Mouse (Mus musculus): ENCODE data around the gene Dnajc13. TPM values are rescaled to one million over a fixed set of nuclear protein-coding genes. Genes with fewer than 3 reads are reported as not detected.

Dnajc13 gene
- polyA plus RNA-seq, 1 experiment from 2014 or later: 32.0 TPM

- Histone ChIP-seq H3K4me3 (replicated peaks; ENCODE audit: low read depth, low read length) (no peak overlapping the region), H3K36me3 (ENCODE audit: control insufficient read depth, insufficient read depth, low read length) (peaks cover 66% of the 10 kb centered on the region), H3K27me3 (ENCODE audit: control insufficient read depth, insufficient read depth, low read length) (no peaks in the 10 kb centered on the region), H3K4me1 (ENCODE audit: control insufficient read depth, insufficient read depth, low read length) (0 out of 2 replicates have a peak, but pooled peaks cover 5% of the 10 kb centered on the region), H3K9ac (replicated peaks; ENCODE audit: low read length) (no peak overlapping the region), H3K9me3 (ENCODE audit: control insufficient read depth, low read length) (no peaks in the 10 kb centered on the region), H3K4me2 (ENCODE audit: low read length) (no peak overlapping the region), H3K27ac (replicated peaks; ENCODE audit: low read depth, low read length) (no peak overlapping the region)
- no peak for ATAC-seq (ENCODE audit: low FRiP score, low TSS enrichment)
- 92% methylated on average over 3 of the region's 3 CpGs for whole genome bisulfite sequencing
- DNase-seq: no peak
Observed at GRCm38 (mm10) chr9:104232004-104232403, 30.7 kb downstream of the Dnajc13 start.

GRCm38 (mm10) chr9:104211402-104211801 is 51.3 kb downstream of the Dnajc13 start:
- Histone ChIP-seq H3K4me3 (replicated peaks; ENCODE audit: low read depth, low read length) (no peak overlapping the region), H3K27me3 (ENCODE audit: control insufficient read depth, insufficient read depth, low read length) (no peaks in the 10 kb centered on the region), H3K9me3 (ENCODE audit: control insufficient read depth, low read length) (no peaks in the 10 kb centered on the region), H3K36me3 (ENCODE audit: control insufficient read depth, insufficient read depth, low read length) (peaks cover 77% of the 10 kb centered on the region), H3K4me1 (ENCODE audit: control insufficient read depth, insufficient read depth, low read length) (no peaks in the 10 kb centered on the region), H3K9ac (replicated peaks; ENCODE audit: low read length) (no peak overlapping the region), H3K4me2 (ENCODE audit: low read length) (no peak overlapping the region), H3K27ac (replicated peaks; ENCODE audit: low read depth, low read length) (no peak overlapping the region)
- no peak for DNase-seq
- no peak for ATAC-seq (ENCODE audit: low FRiP score, low TSS enrichment)
- WGBS: 92% methylated on average over 3 of the region's 3 CpGs

GRCm38 (mm10) chr9:104203851-104204250 is 58.9 kb downstream of the Dnajc13 start:
- Histone ChIP-seq H3K9ac (replicated peaks; ENCODE audit: low read length) (no peak overlapping the region), H3K36me3 (ENCODE audit: control insufficient read depth, insufficient read depth, low read length) (peaks cover 75% of the 10 kb centered on the region), H3K4me2 (ENCODE audit: low read length) (no peak overlapping the region), H3K4me3 (replicated peaks; ENCODE audit: low read depth, low read length) (no peak overlapping the region), H3K4me1 (ENCODE audit: control insufficient read depth, insufficient read depth, low read length) (no peaks in the 10 kb centered on the region), H3K9me3 (ENCODE audit: control insufficient read depth, low read length) (no peaks in the 10 kb centered on the region), H3K27ac (replicated peaks; ENCODE audit: low read depth, low read length) (no peak overlapping the region), H3K27me3 (ENCODE audit: control insufficient read depth, insufficient read depth, low read length) (no peaks in the 10 kb centered on the region)
- 67% methylated on average over 3 of the region's 3 CpGs for WGBS
- no peak for ATAC-seq (ENCODE audit: low FRiP score, low TSS enrichment)
- peak; percentile 68 for DNase-seq

GRCm38 (mm10) chr9:104194528-104194927 is 68.2 kb downstream of the Dnajc13 start:
- Histone ChIP-seq H3K4me3 (replicated peaks; ENCODE audit: low read depth, low read length) (no peak overlapping the region), H3K4me2 (ENCODE audit: low read length) (no peak overlapping the region), H3K27ac (replicated peaks; ENCODE audit: low read depth, low read length) (no peak overlapping the region), H3K4me1 (ENCODE audit: control insufficient read depth, insufficient read depth, low read length) (no peaks in the 10 kb centered on the region), H3K9me3 (ENCODE audit: control insufficient read depth, low read length) (no peaks in the 10 kb centered on the region), H3K36me3 (ENCODE audit: control insufficient read depth, insufficient read depth, low read length) (peaks cover 86% of the 10 kb centered on the region), H3K27me3 (ENCODE audit: control insufficient read depth, insufficient read depth, low read length) (no peaks in the 10 kb centered on the region), H3K9ac (replicated peaks; ENCODE audit: low read length) (no peak overlapping the region)
- ATAC-seq (ENCODE audit: low FRiP score, low TSS enrichment): no peak
- DNase-seq: no peak
- 34% methylated on average over 2 of the region's 2 CpGs for WGBS

- Histone ChIP-seq H3K4me3 (replicated peaks; ENCODE audit: low read depth, low read length) (no peak overlapping the region), H3K4me2 (ENCODE audit: low read length) (no peak overlapping the region), H3K27me3 (ENCODE audit: control insufficient read depth, insufficient read depth, low read length) (no peaks in the 10 kb centered on the region), H3K9ac (replicated peaks; ENCODE audit: low read length) (no peak overlapping the region), H3K9me3 (ENCODE audit: control insufficient read depth, low read length) (no peaks in the 10 kb centered on the region), H3K36me3 (ENCODE audit: control insufficient read depth, insufficient read depth, low read length) (peaks cover 88% of the 10 kb centered on the region), H3K4me1 (ENCODE audit: control insufficient read depth, insufficient read depth, low read length) (no peaks in the 10 kb centered on the region), H3K27ac (replicated peaks; ENCODE audit: low read depth, low read length) (no peak overlapping the region)
- 83% methylated on average over 2 of the region's 2 CpGs for WGBS
- no peak for ATAC-seq (ENCODE audit: low FRiP score, low TSS enrichment)
- DNase-seq: no peak
Observed at GRCm38 (mm10) chr9:104193900-104194299, 68.8 kb downstream of the Dnajc13 start.

GRCm38 (mm10) chr9:104193327-104193726 is 69.4 kb downstream of the Dnajc13 start:
- no peak overlapping the region for H3K27ac ChIP-seq (replicated peaks; ENCODE audit: low read depth, low read length)
- no peaks in the 10 kb centered on the region for H3K9me3 ChIP-seq (ENCODE audit: control insufficient read depth, low read length)
- H3K4me1 ChIP-seq (ENCODE audit: control insufficient read depth, insufficient read depth, low read length): no peaks in the 10 kb centered on the region
- peaks cover 90% of the 10 kb centered on the region for H3K36me3 ChIP-seq (ENCODE audit: control insufficient read depth, insufficient read depth, low read length)
- no peak overlapping the region for H3K9ac ChIP-seq (replicated peaks; ENCODE audit: low read length)
- ATAC-seq (ENCODE audit: low FRiP score, low TSS enrichment) (no peak), DNase-seq (no peak)
- 84% methylated on average over 1 of the region's 1 CpGs for WGBS
- no peaks in the 10 kb centered on the region for H3K27me3 ChIP-seq (ENCODE audit: control insufficient read depth, insufficient read depth, low read length)
- no peak overlapping the region for H3K4me3 ChIP-seq (replicated peaks; ENCODE audit: low read depth, low read length)
- no peak overlapping the region for H3K4me2 ChIP-seq (ENCODE audit: low read length)

GRCm38 (mm10) chr9:104192513-104192912 is 70.2 kb downstream of the Dnajc13 start:
- Histone ChIP-seq H3K9ac (replicated peaks; ENCODE audit: low read length) (no peak overlapping the region), H3K4me3 (replicated peaks; ENCODE audit: low read depth, low read length) (no peak overlapping the region), H3K27me3 (ENCODE audit: control insufficient read depth, insufficient read depth, low read length) (no peaks in the 10 kb centered on the region), H3K4me2 (ENCODE audit: low read length) (no peak overlapping the region), H3K36me3 (ENCODE audit: control insufficient read depth, insufficient read depth, low read length) (peaks cover 88% of the 10 kb centered on the region), H3K4me1 (ENCODE audit: control insufficient read depth, insufficient read depth, low read length) (no peaks in the 10 kb centered on the region), H3K9me3 (ENCODE audit: control insufficient read depth, low read length) (no peaks in the 10 kb centered on the region), H3K27ac (replicated peaks; ENCODE audit: low read depth, low read length) (no peak overlapping the region)
- WGBS: 95% methylated on average over 6 of the region's 6 CpGs
- DNase-seq: no peak
- ATAC-seq (ENCODE audit: low FRiP score, low TSS enrichment): no peak

GRCm38 (mm10) chr9:104189657-104190056 is 73.1 kb downstream of the Dnajc13 start:
- ATAC-seq (ENCODE audit: low FRiP score, low TSS enrichment) (no peak), DNase-seq (no peak)
- Histone ChIP-seq H3K9ac (replicated peaks; ENCODE audit: low read length) (no peak overlapping the region), H3K27me3 (ENCODE audit: control insufficient read depth, insufficient read depth, low read length) (no peaks in the 10 kb centered on the region), H3K4me3 (replicated peaks; ENCODE audit: low read depth, low read length) (no peak overlapping the region), H3K9me3 (ENCODE audit: control insufficient read depth, low read length) (no peaks in the 10 kb centered on the region), H3K4me2 (ENCODE audit: low read length) (no peak overlapping the region), H3K4me1 (ENCODE audit: control insufficient read depth, insufficient read depth, low read length) (no peaks in the 10 kb centered on the region), H3K36me3 (ENCODE audit: control insufficient read depth, insufficient read depth, low read length) (peaks cover 79% of the 10 kb centered on the region), H3K27ac (replicated peaks; ENCODE audit: low read depth, low read length) (no peak overlapping the region)
- 96% methylated on average over 5 of the region's 5 CpGs for WGBS

- H3K9ac ChIP-seq (replicated peaks; ENCODE audit: low read length): no peak overlapping the region
- 94% methylated on average over 1 of the region's 1 CpGs for WGBS
- H3K27me3 ChIP-seq (ENCODE audit: control insufficient read depth, insufficient read depth, low read length): no peaks in the 10 kb centered on the region
- no peaks in the 10 kb centered on the region for H3K4me1 ChIP-seq (ENCODE audit: control insufficient read depth, insufficient read depth, low read length)
- H3K9me3 ChIP-seq (ENCODE audit: control insufficient read depth, low read length): no peaks in the 10 kb centered on the region
- DNase-seq: peak; percentile 50
- ATAC-seq (ENCODE audit: low FRiP score, low TSS enrichment): no peak
- no peak overlapping the region for H3K4me2 ChIP-seq (ENCODE audit: low read length)
- peaks cover 77% of the 10 kb centered on the region for H3K36me3 ChIP-seq (ENCODE audit: control insufficient read depth, insufficient read depth, low read length)
- H3K27ac ChIP-seq (replicated peaks; ENCODE audit: low read depth, low read length): no peak overlapping the region
- no peak overlapping the region for H3K4me3 ChIP-seq (replicated peaks; ENCODE audit: low read depth, low read length)
Observed at GRCm38 (mm10) chr9:104188704-104189103, 74.0 kb downstream of the Dnajc13 start.

Data from midbrain, embryonic 14.5 days (tissue).